Mouse (Mus musculus): ENCODE measurements at regions not wholly inside any gene's neighbourhood (a gene's known extent, or its start where the extent isn't known, plus 50 kb on each side); places are given as distances from the start of the nearest gene placed in this dataset.

GRCm38 (mm10) chr10:9533283-9533682, 141.7 kb downstream of the Samd5 start:
- no peak for TF ChIP-seq CTCF (IDR thresholded peaks at IDR 0.05; ENCODE audit: low read depth, low read length)
- TF ChIP-seq POLR2A (IDR thresholded peaks at IDR 0.05; ENCODE audit: borderline replicate concordance, low read depth, low read length): no peak
